Mouse (Mus musculus): ENCODE measurements around the gene Inka1.

DNA sequence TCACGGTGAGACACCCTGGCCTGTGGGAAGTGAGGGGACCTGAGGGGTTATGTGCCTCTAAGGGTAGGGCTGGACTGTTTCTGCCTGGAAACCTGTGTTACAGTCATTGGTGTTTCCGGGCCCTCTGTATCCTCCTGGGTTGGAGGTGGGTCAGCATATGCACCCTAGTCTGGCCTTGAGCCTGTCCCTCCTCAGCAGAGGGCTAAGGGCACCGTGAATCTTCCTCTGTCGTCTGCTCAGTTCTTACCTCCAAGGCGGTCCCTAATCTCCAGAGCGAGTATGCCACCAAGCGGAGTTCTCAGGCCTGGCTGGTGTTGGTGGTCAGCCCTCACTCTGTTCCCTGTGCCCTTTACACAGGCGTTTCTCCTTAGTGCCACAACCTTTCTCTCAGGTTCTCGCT lies 22.8 kb downstream of the Inka1 start:
- TF ChIP-seq CTCF (conservative IDR thresholded peaks at IDR 0.05; ENCODE audit: insufficient read depth, insufficient read length, low read depth, low read length) = no peak
- no peak for TF ChIP-seq POLR2A (IDR thresholded peaks at IDR 0.05; ENCODE audit: low read depth, low read length)
